Mouse (Mus musculus): ENCODE data around the gene Clcnka. TPM values are rescaled to one million over a fixed set of nuclear protein-coding genes. Genes with fewer than 3 reads are reported as not detected.

The Clcnka gene
- polyA plus RNA-seq, 1 experiment: not detected

DNA sequence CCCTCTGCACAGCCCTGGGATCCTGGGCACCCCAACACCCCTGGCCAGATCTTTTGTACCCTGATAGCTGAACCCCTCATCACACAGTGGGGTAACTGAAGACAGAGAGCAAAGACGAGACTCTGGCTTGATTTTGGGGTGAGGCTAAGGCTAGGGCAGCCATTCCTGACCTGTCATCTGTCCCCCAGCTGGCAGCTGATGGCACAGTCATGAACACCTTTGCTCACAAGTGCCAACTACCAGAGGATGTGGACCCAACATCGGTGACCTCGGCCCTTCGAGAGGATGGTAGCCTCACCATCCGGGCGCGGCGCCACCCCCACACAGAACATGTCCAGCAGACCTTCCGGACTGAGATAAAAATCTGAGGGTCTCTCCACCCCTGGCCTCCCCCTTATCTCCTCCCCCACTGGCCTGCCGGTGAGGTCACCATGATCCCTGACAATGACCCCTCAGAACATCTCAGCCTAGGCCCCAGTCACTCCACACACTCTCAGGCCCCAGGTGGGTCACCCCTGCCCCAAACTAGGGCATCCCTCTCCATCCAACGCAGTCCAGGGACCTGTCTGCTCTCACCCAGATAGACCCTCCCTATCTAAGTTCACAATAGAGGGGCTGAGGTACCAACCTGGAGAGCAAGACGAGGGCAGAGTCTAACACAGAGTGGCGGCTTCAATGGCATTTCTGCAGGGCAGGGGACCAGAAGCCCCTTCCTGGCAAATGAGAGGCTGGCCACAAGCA is 25.3 kb upstream of the Clcnka start:
- Histone ChIP-seq H3K9ac (ENCODE audit: low read depth, poor library complexity, severe bottlenecking) (no peak overlapping the region), H3K4me1 (ENCODE audit: control insufficient read depth, insufficient read depth, low read length) (peaks cover 5% of the 10 kb centered on the region), H3K9me3 (replicated peaks; ENCODE audit: control insufficient read depth, insufficient read depth, low read length, poor library complexity, severe bottlenecking) (no peaks in the 10 kb centered on the region), H3K36me3 (ENCODE audit: control insufficient read depth, insufficient read depth, low read length, poor library complexity, severe bottlenecking) (no peaks in the 10 kb centered on the region), H3K27ac (ENCODE audit: insufficient read depth, low read length) (no peak overlapping the region), H3K27me3 (ENCODE audit: control insufficient read depth, insufficient read depth, low read length, poor library complexity, severe bottlenecking) (no peaks in the 10 kb centered on the region), H3K4me3 (ENCODE audit: low read depth, low read length) (no peak overlapping the region)
- no peak for TF ChIP-seq EP300 (IDR thresholded peaks at IDR 0.05; ENCODE audit: insufficient read depth, low read depth, low read length)
- no peak for TF ChIP-seq CTCF (IDR thresholded peaks at IDR 0.05; ENCODE audit: low read depth, low read length)
- TF ChIP-seq POLR2A (IDR thresholded peaks at IDR 0.05; ENCODE audit: insufficient read depth, low read length): no peak

DNA sequence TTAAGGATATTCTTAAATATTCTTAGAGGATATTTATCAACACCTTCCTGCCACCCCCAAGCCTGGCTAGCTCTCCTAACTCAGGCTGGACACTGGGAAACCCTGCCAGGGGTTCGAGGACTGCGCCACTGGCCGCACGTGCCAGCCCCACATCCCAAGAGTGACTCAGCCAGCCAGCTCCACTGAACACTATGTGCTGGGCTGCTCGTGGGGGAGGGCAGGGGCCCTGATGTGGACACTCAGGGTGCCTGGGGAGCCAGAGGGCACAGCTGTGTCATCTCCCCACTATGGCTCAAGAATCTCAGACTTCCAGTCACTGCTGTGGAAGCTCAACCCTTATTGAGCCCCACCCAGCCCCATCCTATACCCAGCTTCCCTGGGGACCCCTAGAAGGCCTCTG is 24.8 kb upstream of the Clcnka start:
- no peak overlapping the region for H3K9ac ChIP-seq (ENCODE audit: low read depth, poor library complexity, severe bottlenecking)
- no peaks in the 10 kb centered on the region for H3K27me3 ChIP-seq (ENCODE audit: control insufficient read depth, insufficient read depth, low read length, poor library complexity, severe bottlenecking)
- H3K27ac ChIP-seq (ENCODE audit: insufficient read depth, low read length): no peak overlapping the region
- TF ChIP-seq CTCF (IDR thresholded peaks at IDR 0.05; ENCODE audit: low read depth, low read length) (no peak), POLR2A (IDR thresholded peaks at IDR 0.05; ENCODE audit: insufficient read depth, low read length) (no peak), EP300 (IDR thresholded peaks at IDR 0.05; ENCODE audit: insufficient read depth, low read depth, low read length) (no peak)
- peaks cover 5% of the 10 kb centered on the region for H3K4me1 ChIP-seq (ENCODE audit: control insufficient read depth, insufficient read depth, low read length)
- H3K4me3 ChIP-seq (ENCODE audit: low read depth, low read length): no peak overlapping the region
- no peaks in the 10 kb centered on the region for H3K36me3 ChIP-seq (ENCODE audit: control insufficient read depth, insufficient read depth, low read length, poor library complexity, severe bottlenecking)
- no peaks in the 10 kb centered on the region for H3K9me3 ChIP-seq (replicated peaks; ENCODE audit: control insufficient read depth, insufficient read depth, low read length, poor library complexity, severe bottlenecking)

DNA sequence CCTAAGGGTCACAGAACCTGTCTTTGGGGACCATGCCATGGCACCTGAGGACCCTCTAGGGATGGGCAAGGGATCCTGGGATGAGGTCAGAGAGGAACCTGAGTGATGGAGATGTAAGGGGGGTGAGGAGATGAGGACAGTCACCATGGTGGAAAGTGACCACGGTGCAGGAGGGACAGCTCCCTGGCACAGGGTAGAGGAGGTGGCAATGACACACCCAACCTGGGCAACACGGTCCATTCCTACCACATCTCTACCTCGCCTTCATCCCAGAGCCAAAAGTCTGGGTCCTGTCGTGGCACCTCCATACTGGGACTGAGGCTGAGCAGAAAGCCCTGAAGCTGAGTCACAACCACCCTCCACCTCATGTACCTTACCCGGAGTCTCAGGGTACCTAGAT is 24.3 kb upstream of the Clcnka start:
- Histone ChIP-seq H3K27ac (ENCODE audit: insufficient read depth, low read length) (no peak overlapping the region), H3K9me3 (replicated peaks; ENCODE audit: control insufficient read depth, insufficient read depth, low read length, poor library complexity, severe bottlenecking) (no peaks in the 10 kb centered on the region), H3K9ac (ENCODE audit: low read depth, poor library complexity, severe bottlenecking) (no peak overlapping the region), H3K4me1 (ENCODE audit: control insufficient read depth, insufficient read depth, low read length) (peaks cover 5% of the 10 kb centered on the region), H3K36me3 (ENCODE audit: control insufficient read depth, insufficient read depth, low read length, poor library complexity, severe bottlenecking) (no peaks in the 10 kb centered on the region), H3K4me3 (ENCODE audit: low read depth, low read length) (no peak overlapping the region), H3K27me3 (ENCODE audit: control insufficient read depth, insufficient read depth, low read length, poor library complexity, severe bottlenecking) (no peaks in the 10 kb centered on the region)
- TF ChIP-seq CTCF (IDR thresholded peaks at IDR 0.05; ENCODE audit: low read depth, low read length): no peak

DNA sequence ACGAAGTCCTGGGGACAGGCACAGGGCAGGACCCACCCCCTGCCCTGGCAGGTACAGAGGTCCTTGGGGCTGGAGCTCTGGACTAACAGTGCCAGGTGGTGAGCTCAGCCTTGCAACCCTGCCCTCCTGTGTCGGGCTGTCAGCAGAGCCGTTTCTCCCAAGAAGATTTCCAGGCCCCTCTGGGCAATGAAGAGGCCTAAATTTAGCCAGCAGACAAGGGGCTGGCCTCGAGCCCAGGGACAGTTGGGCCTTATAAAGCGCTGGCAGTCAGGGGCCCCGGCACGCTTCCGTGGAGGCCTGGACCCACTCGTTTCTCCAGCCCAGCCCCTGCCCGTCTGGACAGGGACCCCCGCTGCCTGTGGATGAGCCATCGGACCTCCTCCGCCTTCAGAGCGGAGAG is 22.9 kb upstream of the Clcnka start:
- Histone ChIP-seq H3K36me3 (ENCODE audit: control insufficient read depth, insufficient read depth, low read length, poor library complexity, severe bottlenecking) (no peaks in the 10 kb centered on the region), H3K4me1 (ENCODE audit: control insufficient read depth, insufficient read depth, low read length) (peaks cover 5% of the 10 kb centered on the region), H3K9ac (ENCODE audit: low read depth, poor library complexity, severe bottlenecking) (no peak overlapping the region), H3K27ac (ENCODE audit: insufficient read depth, low read length) (no peak overlapping the region), H3K27me3 (ENCODE audit: control insufficient read depth, insufficient read depth, low read length, poor library complexity, severe bottlenecking) (no peaks in the 10 kb centered on the region), H3K4me3 (ENCODE audit: low read depth, low read length) (no peak overlapping the region), H3K9me3 (replicated peaks; ENCODE audit: control insufficient read depth, insufficient read depth, low read length, poor library complexity, severe bottlenecking) (no peaks in the 10 kb centered on the region)
- no peak for TF ChIP-seq POLR2A (IDR thresholded peaks at IDR 0.05; ENCODE audit: insufficient read depth, low read length)
- TF ChIP-seq CTCF (IDR thresholded peaks at IDR 0.05; ENCODE audit: low read depth, low read length): no peak
- TF ChIP-seq EP300 (IDR thresholded peaks at IDR 0.05; ENCODE audit: insufficient read depth, low read depth, low read length): no peak

DNA sequence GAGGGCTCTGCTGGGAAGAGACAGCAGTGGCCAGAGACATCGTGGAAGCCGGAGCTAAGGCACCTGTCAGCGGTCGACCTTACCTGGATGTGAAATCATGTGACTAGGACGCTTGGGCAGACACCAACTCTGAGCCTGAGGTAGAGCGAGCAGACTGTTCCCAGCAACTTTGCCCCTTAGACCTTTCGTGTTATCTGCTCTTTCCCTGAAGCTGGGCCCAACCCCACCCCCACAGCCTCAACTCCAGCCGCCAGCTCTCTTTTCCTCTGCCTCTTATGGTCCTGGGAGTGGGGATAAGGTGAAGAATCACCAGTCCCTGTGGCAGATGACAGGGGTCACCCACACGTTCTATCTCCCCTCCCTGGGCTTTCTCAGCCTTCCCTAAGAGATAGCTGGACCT is 22.4 kb upstream of the Clcnka start:
- Histone ChIP-seq H3K36me3 (ENCODE audit: control insufficient read depth, insufficient read depth, low read length, poor library complexity, severe bottlenecking) (no peaks in the 10 kb centered on the region), H3K27me3 (ENCODE audit: control insufficient read depth, insufficient read depth, low read length, poor library complexity, severe bottlenecking) (no peaks in the 10 kb centered on the region), H3K4me3 (ENCODE audit: low read depth, low read length) (no peak overlapping the region), H3K4me1 (ENCODE audit: control insufficient read depth, insufficient read depth, low read length) (peaks cover 5% of the 10 kb centered on the region), H3K9ac (ENCODE audit: low read depth, poor library complexity, severe bottlenecking) (no peak overlapping the region), H3K9me3 (replicated peaks; ENCODE audit: control insufficient read depth, insufficient read depth, low read length, poor library complexity, severe bottlenecking) (no peaks in the 10 kb centered on the region), H3K27ac (ENCODE audit: insufficient read depth, low read length) (no peak overlapping the region)
- TF ChIP-seq CTCF (IDR thresholded peaks at IDR 0.05; ENCODE audit: low read depth, low read length) (no peak), POLR2A (IDR thresholded peaks at IDR 0.05; ENCODE audit: insufficient read depth, low read length) (no peak), EP300 (IDR thresholded peaks at IDR 0.05; ENCODE audit: insufficient read depth, low read depth, low read length) (no peak)

DNA sequence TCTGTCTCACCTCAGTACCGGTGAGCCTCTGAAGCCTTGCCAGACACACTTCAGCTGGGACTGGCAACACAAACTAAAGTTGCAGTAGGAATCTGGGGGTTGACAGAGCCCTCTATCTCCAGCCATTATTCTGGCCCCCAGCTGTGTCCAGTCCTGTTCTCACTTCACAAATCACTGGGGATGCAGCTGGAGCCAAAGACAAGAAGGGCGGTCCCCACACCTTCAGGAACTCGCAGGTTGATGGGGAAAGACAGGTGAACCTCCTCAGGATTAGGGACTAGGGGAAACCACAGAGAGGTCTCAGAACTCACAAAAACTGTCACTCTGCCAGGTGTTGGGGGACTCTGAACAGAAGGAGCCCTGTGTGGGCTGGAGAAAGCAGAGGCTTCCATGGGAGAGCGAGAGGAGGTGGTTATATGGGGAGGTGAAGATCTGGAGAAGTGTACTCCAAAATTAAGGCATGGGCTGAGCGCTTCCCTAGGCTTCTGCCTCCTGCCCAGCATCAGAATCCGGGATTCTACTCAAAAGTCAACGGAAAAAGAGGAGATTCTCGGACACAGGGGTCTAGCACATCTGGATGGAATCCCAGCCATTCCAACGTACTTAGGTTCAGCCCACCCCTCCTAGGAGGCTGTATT is 21.8 kb upstream of the Clcnka start, which contains the start of gene Hspb7:
TSS of gene Hspb7 (plus strand) at position 588 of the 638 bp plus-strand sequence.
- H3K4me1 ChIP-seq (ENCODE audit: control insufficient read depth, insufficient read depth, low read length): peaks cover 5% of the 10 kb centered on the region
- H3K27me3 ChIP-seq (ENCODE audit: control insufficient read depth, insufficient read depth, low read length, poor library complexity, severe bottlenecking): no peaks in the 10 kb centered on the region
- no peak within 1 kb of the TSS for H3K9ac ChIP-seq (ENCODE audit: low read depth, poor library complexity, severe bottlenecking)
- no peaks in the 10 kb centered on the region for H3K9me3 ChIP-seq (replicated peaks; ENCODE audit: control insufficient read depth, insufficient read depth, low read length, poor library complexity, severe bottlenecking)
- no peak within 1 kb of the TSS for H3K27ac ChIP-seq (ENCODE audit: insufficient read depth, low read length)
- no peaks in the 10 kb centered on the region for H3K36me3 ChIP-seq (ENCODE audit: control insufficient read depth, insufficient read depth, low read length, poor library complexity, severe bottlenecking)
- TF ChIP-seq CTCF (IDR thresholded peaks at IDR 0.05; ENCODE audit: low read depth, low read length) (no peak), EP300 (IDR thresholded peaks at IDR 0.05; ENCODE audit: insufficient read depth, low read depth, low read length) (no peak), POLR2A (IDR thresholded peaks at IDR 0.05; ENCODE audit: insufficient read depth, low read length) (no peak)
- no peak within 1 kb of the TSS for H3K4me3 ChIP-seq (ENCODE audit: low read depth, low read length)

Data from ES-Bruce4 (cell line).